In genomic region chr4:151937441-151937840, GRCm38 (mm10) we compare ENCODE assay signal across 19 mouse cellular contexts. TPM values are rescaled to one million over a fixed set of nuclear protein-coding genes. Genes with fewer than 3 reads are reported as not detected.
A peak's percentile ranks its signal among the peaks of the same experiment; 100 is the strongest.
DNase-seq lines count a peak whose midpoint lies in the region; ATAC-seq and TF ChIP-seq lines count a peak whose summit lies in the region.
"Had no signal": no experiment of that assay in that cellular context is flagged by ENCODE, and none has a peak within 500 bp of the region (broad histone marks: within the 10 kb centered on the region; RNA-seq: fewer than 3 reads in every experiment).

No protein-coding gene starts in this region.

- no peak overlapping the region for H3K9ac ChIP-seq in kidney, embryonic 16.5 days (replicated peaks; ENCODE audit: low read length)
- H3K9ac ChIP-seq: neural tube, embryonic 12.5 days had no signal

- no peak overlapping the region for H3K4me3 ChIP-seq in kidney, adult 2 months (ENCODE audit: insufficient read depth, low read depth, low read length)
- H3K4me3 ChIP-seq in kidney, embryonic 16.5 days (ENCODE audit: low read length) = no peak overlapping the region
- H3K4me3 ChIP-seq: gastrocnemius, adult 2 months; neural tube, embryonic 12.5 days had no signal

- WGBS in kidney, adult 2 months = 43% methylated on average over 13 of the region's 13 CpGs
- WGBS in kidney, embryonic 16.5 days = 87% methylated on average over 13 of the region's 13 CpGs

- DNase-seq in kidney, adult 2 months = peak; percentile 93
- peak; percentile 57 for DNase-seq in adrenal gland, postnatal 14 days
- DNase-seq in kidney, postnatal 36 days = peak; percentile 88 to 91
- no peak for DNase-seq in left cerebral cortex, postnatal 10 days (ENCODE audit: extremely low spot score in 1 of 2, low spot score in 2 of 2)
- DNase-seq in left cerebral cortex, postnatal 36 days (ENCODE audit: low spot score in 2 of 2) = no peak
- DNase-seq in Muller cell, postnatal 12 days (ENCODE audit: inconsistent ontology term) = no peak
- DNase-seq: cerebellum, postnatal 10 days; gastrocnemius, adult 2 months; heart, adult 18-20 months; heart, postnatal 4 days; layer of hippocampus, postnatal 36 days; left cerebral cortex, postnatal 4 days; lung, postnatal 14 days; thymus, postnatal 36 days had no signal

- peaks cover 29% of the 10 kb centered on the region; the same call in 1 of the 2 replicates for H3K4me1 ChIP-seq in kidney, adult 2 months (ENCODE audit: control insufficient read depth, insufficient read depth, low read length)
- peaks cover 24% of the 10 kb centered on the region for H3K4me1 ChIP-seq in kidney, embryonic 16.5 days (ENCODE audit: insufficient read depth, low read length)

- H3K9me3 ChIP-seq in kidney, embryonic 16.5 days (ENCODE audit: low read length) = no peaks in the 10 kb centered on the region
- H3K9me3 ChIP-seq: G1E; neural tube, embryonic 12.5 days had no signal

- ATAC-seq in kidney, embryonic 16.5 days (ENCODE audit: low FRiP score, low TSS enrichment) = no peak
- ATAC-seq: hindbrain, embryonic 16.5 days had no signal

- TF ChIP-seq POLR2A in kidney, adult 2 months (IDR thresholded peaks at IDR 0.05; ENCODE audit: low read depth, low read length) = no peak

- no peaks in the 10 kb centered on the region for H3K27me3 ChIP-seq in kidney, adult 2 months (replicated peaks; ENCODE audit: control insufficient read depth, insufficient read depth, low read length)
- no peaks in the 10 kb centered on the region for H3K27me3 ChIP-seq in kidney, embryonic 16.5 days (ENCODE audit: insufficient read depth, low read length)
- H3K27me3 ChIP-seq: neural tube, embryonic 12.5 days had no signal

- H3K4me2 ChIP-seq in kidney, embryonic 16.5 days (replicated peaks; ENCODE audit: low read depth, low read length) = no peak overlapping the region
- H3K4me2 ChIP-seq: neural tube, embryonic 12.5 days had no signal

- intact Hi-C loops in left cerebral cortex, postnatal 10 days (cut with DNase I) = no loop called here
- intact Hi-C loops in left cerebral cortex, postnatal 36 days (cut with DNase I) = no loop called here

- no peak for TF ChIP-seq CTCF in kidney, adult 2 months (conservative IDR thresholded peaks at IDR 0.05; ENCODE audit: insufficient read depth, insufficient read length, low read depth, low read length)

- peak overlapping the region; percentile 39; the same call in 1 of the 2 replicates for H3K27ac ChIP-seq in kidney, adult 2 months (ENCODE audit: insufficient read depth, low read depth, low read length)
- no peak overlapping the region for H3K27ac ChIP-seq in kidney, embryonic 16.5 days (ENCODE audit: low read length)
- H3K27ac ChIP-seq: gastrocnemius, adult 2 months; kidney, postnatal 0 days; neural tube, embryonic 12.5 days had no signal

- H3K36me3 ChIP-seq in kidney, adult 2 months (ENCODE audit: control insufficient read depth, insufficient read depth, low read length) = no peaks in the 10 kb centered on the region
- H3K36me3 ChIP-seq in kidney, embryonic 16.5 days (ENCODE audit: insufficient read depth, low read length) = no peaks in the 10 kb centered on the region
- H3K36me3 ChIP-seq: neural tube, embryonic 12.5 days had no signal

RNA-seq across cellular contexts. Expression of gene Dnajc11, which starts 4.0 kb away (rescaled TPM):
- 70.0 and 76.1 TPM in 2 replicates for polyA plus RNA-seq in kidney, adult 2 months (2012; rRNA removed)
- polyA plus RNA-seq in kidney, embryonic 16.5 days (2015; fragmentation: Nextera tagmentation; extraction: Ambion mirVana) = 79.5 and 88.4 TPM in 2 replicates
- 117 and 122 TPM in 2 replicates for total RNA-seq in adrenal gland, postnatal 14 days (2021)
- 10 to 100 TPM; 55.1 to 70.9 TPM for total RNA-seq in left cerebral cortex, postnatal 10 days (2021)
- 10 to 100 TPM; 66.0 to 69.2 TPM for total RNA-seq in left cerebral cortex, postnatal 36 days (2021)

RNA-seq across cellular contexts. Expression of gene Thap3, which starts 51.4 kb away (rescaled TPM):
- polyA plus RNA-seq in kidney, adult 2 months (2012; rRNA removed) = 30.6 and 33.7 TPM in 2 replicates
- polyA plus RNA-seq in kidney, embryonic 16.5 days (2015; fragmentation: Nextera tagmentation; extraction: Ambion mirVana) = 42.4 and 46.4 TPM in 2 replicates
- total RNA-seq in adrenal gland, postnatal 14 days (2021) = 15.2 and 15.5 TPM in 2 replicates
- total RNA-seq in left cerebral cortex, postnatal 10 days (2021) = 10 to 100 TPM; 18.8 to 21.2 TPM
- total RNA-seq in left cerebral cortex, postnatal 36 days (2021) = 10 to 100 TPM; 15.2 to 21.8 TPM

RNA-seq across cellular contexts. Expression of gene Phf13, which starts 58.6 kb away (rescaled TPM):
- 4.9 and 5.5 TPM in 2 replicates for polyA plus RNA-seq in kidney, adult 2 months (2012; rRNA removed)
- polyA plus RNA-seq in kidney, embryonic 16.5 days (2015; fragmentation: Nextera tagmentation; extraction: Ambion mirVana) = 31.2 and 33.3 TPM in 2 replicates
- total RNA-seq in adrenal gland, postnatal 14 days (2021) = 15.6 and 16.0 TPM in 2 replicates
- 10 to 100 TPM; 14.5 to 16.9 TPM for total RNA-seq in left cerebral cortex, postnatal 10 days (2021)
- total RNA-seq in left cerebral cortex, postnatal 36 days (2021) = 10 to 100 TPM; 11.3 to 16.5 TPM

Comparison
In these comparisons a context has a peak if more than half of its experiments do, and no peak if none do; other contexts are left out.
1. DNase-seq: peak in kidney, adult 2 months (single experiment), adrenal gland, postnatal 14 days (single experiment) and kidney, postnatal 36 days (2 of 2); none in left cerebral cortex, postnatal 10 days (0 of 2), left cerebral cortex, postnatal 36 days (0 of 2) and Muller cell, postnatal 12 days (single experiment).